16 mouse cellular contexts compared by ENCODE assay signal in the genomic region with DNA sequence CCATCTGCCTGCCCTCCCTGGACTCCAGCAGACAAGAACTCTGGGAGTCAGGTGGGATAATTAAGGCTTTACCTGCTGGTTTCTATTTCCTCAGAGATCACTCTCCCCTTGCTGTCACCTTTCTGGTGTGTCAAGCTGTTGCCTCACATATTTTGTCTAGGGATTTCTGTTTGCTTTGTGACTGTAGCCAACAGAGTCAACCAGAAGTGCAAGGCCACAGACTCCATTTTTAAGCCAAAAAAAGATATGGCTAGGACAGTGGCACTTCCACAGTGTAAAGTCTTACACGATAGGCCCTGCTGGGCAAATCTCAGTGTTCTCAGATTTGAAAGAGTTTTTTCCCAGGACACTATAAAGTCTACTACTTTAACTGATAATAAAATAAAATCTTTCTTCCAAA.
"Had no signal": no experiment of that assay in that cellular context is flagged by ENCODE, and none has a peak within 500 bp of the region (broad histone marks: within the 10 kb centered on the region; RNA-seq: fewer than 3 reads in every experiment).

No protein-coding gene starts in this region.

- H3K27ac ChIP-seq: kidney, postnatal 0 days; layer of hippocampus, adult 2 months; left cerebral cortex, adult 2 months; macrophage; midbrain, embryonic 12.5 days; midbrain, embryonic 15.5 days; neural tube, embryonic 13.5 days had no signal

- H3K36me3 ChIP-seq: midbrain, embryonic 12.5 days; midbrain, embryonic 15.5 days; neural tube, embryonic 13.5 days had no signal

- H3K4me1 ChIP-seq: midbrain, embryonic 15.5 days; neural tube, embryonic 13.5 days had no signal

- H3K9ac ChIP-seq: midbrain, embryonic 12.5 days; midbrain, embryonic 15.5 days; neural tube, embryonic 13.5 days had no signal

- H3K27me3 ChIP-seq: midbrain, embryonic 12.5 days; midbrain, embryonic 15.5 days; neural tube, embryonic 13.5 days had no signal

- H3K4me3 ChIP-seq: layer of hippocampus, adult 2 months; left cerebral cortex, adult 2 months; midbrain, embryonic 12.5 days; midbrain, embryonic 15.5 days; myocyte; neural tube, embryonic 13.5 days had no signal

- H3K9me3 ChIP-seq: midbrain, embryonic 12.5 days; midbrain, embryonic 15.5 days; neural tube, embryonic 13.5 days had no signal

- ATAC-seq: intestine, postnatal 0 days; midbrain, embryonic 15.5 days had no signal

- H3K4me2 ChIP-seq: midbrain, embryonic 12.5 days; midbrain, embryonic 15.5 days; neural tube, embryonic 13.5 days had no signal

- DNase-seq: kidney, adult 2 months; kidney, postnatal 25 days; layer of hippocampus, adult 9-11 months; layer of hippocampus, postnatal 36 days; lung, adult 2 months; thymus, adult 18-20 months; thymus, postnatal 25 days had no signal
